Comparison of ENCODE assay signal across 7 mouse cellular contexts in the genomic region with DNA sequence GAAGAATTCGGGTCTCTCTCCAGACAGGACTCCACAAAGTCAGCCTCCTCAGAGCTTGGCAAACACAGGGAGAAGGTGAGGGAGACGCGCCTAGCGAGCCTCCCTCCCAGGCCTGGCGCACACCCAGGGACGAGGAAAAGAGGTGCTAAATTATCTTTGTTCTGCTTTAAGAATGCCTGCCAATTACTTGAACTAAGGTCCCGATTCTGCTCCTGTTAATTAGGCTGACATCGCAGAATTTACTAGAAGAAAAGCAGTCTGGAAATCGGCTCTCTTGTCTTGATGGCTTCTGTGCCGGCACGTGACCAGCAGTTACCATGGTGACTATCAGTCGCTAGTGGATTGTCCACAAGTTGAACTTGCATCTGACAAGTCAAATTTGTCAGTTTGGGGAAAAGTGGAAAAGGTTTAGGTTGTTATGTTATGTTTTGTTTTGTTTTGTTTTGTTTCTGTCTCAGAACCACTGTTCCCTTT.
DNase-seq lines count a peak whose midpoint lies in the region; ATAC-seq and TF ChIP-seq lines count a peak whose summit lies in the region.

No protein-coding gene starts in this region.

- intact Hi-C loops in heart, adult 2 months (cut with DNase I) = no loop called here

- H3K4me1 ChIP-seq in heart, adult 2 months (ENCODE audit: control insufficient read depth, insufficient read depth, low read length) = peaks cover 12% of the 10 kb centered on the region
- 0 out of 2 replicates have a peak, but pooled peaks cover 6% of the 10 kb centered on the region for H3K4me1 ChIP-seq in kidney, postnatal 0 days (replicated peaks; ENCODE audit: insufficient read depth, low read length)

- H3K79me2 ChIP-seq in heart, adult 2 months (replicated peaks; ENCODE audit: control insufficient read depth, insufficient read depth, low read length) = no peaks in the 10 kb centered on the region

- 18% methylated on average over 12 of the region's 12 CpGs for WGBS in heart, adult 2 months
- 32% methylated on average over 12 of the region's 12 CpGs for WGBS in kidney, postnatal 0 days

- TF ChIP-seq CTCF in heart, adult 2 months (IDR thresholded peaks at IDR 0.05) = no peak
- TF ChIP-seq CTCF in kidney, postnatal 0 days (IDR thresholded peaks at IDR 0.05; ENCODE audit: low read depth) = no peak

- peak; percentile 61 for DNase-seq in ovary, adult 18-20 months (ENCODE audit: low spot score)
- DNase-seq in ovary, postnatal 14 days (ENCODE audit: low spot score) = no peak
- DNase-seq in cerebellum, adult 8-10 months = peak; percentile 17
- DNase-seq in heart, adult 2 months = peak; percentile 46 to 56
- DNase-seq in kidney, postnatal 0 days (ENCODE audit: low spot score) = peak; percentile 76
- peak; percentile 45 for DNase-seq in right cerebral cortex, postnatal 4 days
- DNase-seq in yolk sac, embryonic 10.5 days (ENCODE audit: low spot score) = no peak

- peak overlapping the region; percentile 1 for H3K4me3 ChIP-seq in heart, adult 2 months
- no peak overlapping the region for H3K4me3 ChIP-seq in kidney, postnatal 0 days (replicated peaks; ENCODE audit: low read depth, low read length)

- H3K27me3 ChIP-seq in heart, adult 2 months (ENCODE audit: control insufficient read depth, insufficient read depth, low read length) = no peaks in the 10 kb centered on the region
- no peaks in the 10 kb centered on the region for H3K27me3 ChIP-seq in kidney, postnatal 0 days (ENCODE audit: insufficient read depth, low read length)

- H3K27ac ChIP-seq in heart, adult 2 months = no peak overlapping the region
- no peak overlapping the region for H3K27ac ChIP-seq in kidney, postnatal 0 days

- no peak for TF ChIP-seq EP300 in heart, adult 2 months (IDR thresholded peaks at IDR 0.05; ENCODE audit: insufficient read depth, low read depth, low read length)

- TF ChIP-seq POLR2A in heart, adult 2 months (IDR thresholded peaks at IDR 0.05; ENCODE audit: insufficient read depth, low read depth, low read length) = no peak

- no peak overlapping the region for H3K9ac ChIP-seq in heart, adult 2 months (ENCODE audit: low read depth, low read length)
- no peak overlapping the region for H3K9ac ChIP-seq in kidney, postnatal 0 days (ENCODE audit: low read depth, low read length)

- H3K9me3 ChIP-seq in kidney, postnatal 0 days (replicated peaks; ENCODE audit: low read length) = no peaks in the 10 kb centered on the region

- peak overlapping the region; percentile 31 for H3K4me2 ChIP-seq in kidney, postnatal 0 days (ENCODE audit: low read length)

- H3K36me3 ChIP-seq in heart, adult 2 months (ENCODE audit: control insufficient read depth, insufficient read depth, low read length) = no peaks in the 10 kb centered on the region
- H3K36me3 ChIP-seq in kidney, postnatal 0 days (ENCODE audit: insufficient read depth, low read length) = no peaks in the 10 kb centered on the region

- no peak for ATAC-seq in kidney, postnatal 0 days (replicated peaks; ENCODE audit: low FRiP score, low read depth)

Comparison
In these comparisons a context has a peak if more than half of its experiments do, and no peak if none do; other contexts are left out.
1. DNase-seq: peak in ovary, adult 18-20 months (single experiment), cerebellum, adult 8-10 months (single experiment), heart, adult 2 months (2 of 2), kidney, postnatal 0 days (single experiment) and right cerebral cortex, postnatal 4 days (single experiment); none in ovary, postnatal 14 days (single experiment) and yolk sac, embryonic 10.5 days (single experiment).